Mouse (Mus musculus): Measurements from ENCODE around the gene Prr5. TPM values are rescaled to one million over a fixed set of nuclear protein-coding genes. Genes with fewer than 3 reads are reported as not detected.

Gene Prr5
- polyA plus RNA-seq (2015; fragmentation: Nextera tagmentation; extraction: Ambion mirVana), result 18.3 and 19.6 TPM in 2 replicates

DNA sequence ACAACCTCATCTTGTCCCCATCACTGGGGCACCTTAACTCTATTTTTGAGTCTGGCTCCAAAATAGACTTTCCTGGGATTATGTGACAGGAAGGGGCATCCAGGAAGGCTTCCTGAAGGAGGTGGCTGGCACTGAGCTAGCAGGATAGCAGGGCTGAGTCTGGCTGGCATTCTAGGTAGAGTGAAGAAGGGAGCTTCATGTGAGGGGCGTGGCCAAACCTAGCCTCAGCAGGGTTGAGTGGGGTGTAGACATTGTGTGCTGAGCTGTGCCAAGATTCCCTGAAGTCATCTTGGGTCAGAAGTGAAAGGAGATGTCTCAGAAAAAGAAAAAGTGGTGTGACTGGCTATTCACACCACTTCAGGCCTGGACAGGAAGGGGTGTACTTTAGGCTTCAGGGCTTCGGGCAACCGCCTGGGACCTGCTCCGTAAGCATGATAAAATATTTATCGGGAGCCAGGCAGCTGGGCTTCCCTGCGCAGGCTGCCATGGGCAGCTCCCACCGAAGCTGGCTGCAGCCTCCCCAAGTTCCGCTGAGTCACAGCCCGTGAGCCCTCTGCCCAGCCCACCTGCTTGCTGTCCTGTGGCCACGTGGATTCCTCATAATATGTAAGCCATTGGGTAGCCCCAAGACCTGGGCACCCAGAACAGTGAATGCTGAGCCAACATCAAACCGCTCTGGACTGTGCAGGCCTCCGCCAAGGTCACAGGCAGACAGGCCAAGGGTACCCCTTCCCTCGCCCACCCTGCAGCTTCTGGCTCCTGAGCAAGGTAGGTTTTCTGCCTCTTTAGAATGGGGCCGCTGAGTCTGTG is at the start of gene Prr5:
Gene Prr5, plus strand, starts transcription at position 683 of the 810 bp plus-strand sequence.
- peaks cover 32% of the 10 kb centered on the region for H3K4me1 ChIP-seq (replicated peaks)
- ATAC-seq (ENCODE audit: low FRiP score), result no peak
- whole genome bisulfite sequencing, result 68% methylated on average over 14 of the region's 14 CpGs

DNA sequence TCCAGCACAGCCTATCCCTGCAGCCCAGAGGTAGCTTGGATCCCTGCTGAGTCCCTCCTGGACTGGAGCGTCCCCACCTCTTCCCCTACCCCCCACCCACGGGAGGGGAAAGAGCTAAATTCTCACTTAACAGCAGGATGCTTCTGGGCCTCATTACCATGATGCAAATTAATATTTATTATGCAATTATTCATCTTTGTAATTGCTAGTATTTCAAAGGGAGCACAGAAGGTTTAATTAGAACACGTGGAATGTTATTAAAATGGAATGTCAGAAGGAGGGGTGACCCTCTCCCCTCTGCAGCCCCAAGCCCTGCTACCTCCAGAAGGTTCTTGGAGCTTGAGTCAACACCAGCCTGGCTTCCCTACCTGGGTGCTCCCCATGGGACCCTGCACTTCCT is 49.4 kb upstream of the Prr5 start:
- Histone ChIP-seq H3K4me2 (no peak overlapping the region), H3K4me3 (no peak overlapping the region), H3K9ac (no peak overlapping the region), H3K36me3 (no peaks in the 10 kb centered on the region), H3K4me1 (replicated peaks) (peaks cover 57% of the 10 kb centered on the region), H3K27me3 (peaks cover 20% of the 10 kb centered on the region), H3K9me3 (no peaks in the 10 kb centered on the region), H3K27ac (peak overlapping the region; percentile 67)
- WGBS, result 29% methylated on average over 3 of the region's 3 CpGs
- no peak for ATAC-seq (ENCODE audit: low FRiP score)

More for the DNA sequence above, at the start of gene Prr5:
- H3K9ac ChIP-seq, result no peak within 1 kb of the TSS
- H3K4me3 ChIP-seq, result no peak within 1 kb of the TSS
- H3K9me3 ChIP-seq, result no peaks in the 10 kb centered on the region
- no peak within 1 kb of the TSS for H3K4me2 ChIP-seq
- H3K27ac ChIP-seq, result no peak within 1 kb of the TSS
- peaks cover under 1% of the 10 kb centered on the region; the same call in 1 of the 2 replicates for H3K27me3 ChIP-seq
- H3K36me3 ChIP-seq, result no peaks in the 10 kb centered on the region

DNA sequence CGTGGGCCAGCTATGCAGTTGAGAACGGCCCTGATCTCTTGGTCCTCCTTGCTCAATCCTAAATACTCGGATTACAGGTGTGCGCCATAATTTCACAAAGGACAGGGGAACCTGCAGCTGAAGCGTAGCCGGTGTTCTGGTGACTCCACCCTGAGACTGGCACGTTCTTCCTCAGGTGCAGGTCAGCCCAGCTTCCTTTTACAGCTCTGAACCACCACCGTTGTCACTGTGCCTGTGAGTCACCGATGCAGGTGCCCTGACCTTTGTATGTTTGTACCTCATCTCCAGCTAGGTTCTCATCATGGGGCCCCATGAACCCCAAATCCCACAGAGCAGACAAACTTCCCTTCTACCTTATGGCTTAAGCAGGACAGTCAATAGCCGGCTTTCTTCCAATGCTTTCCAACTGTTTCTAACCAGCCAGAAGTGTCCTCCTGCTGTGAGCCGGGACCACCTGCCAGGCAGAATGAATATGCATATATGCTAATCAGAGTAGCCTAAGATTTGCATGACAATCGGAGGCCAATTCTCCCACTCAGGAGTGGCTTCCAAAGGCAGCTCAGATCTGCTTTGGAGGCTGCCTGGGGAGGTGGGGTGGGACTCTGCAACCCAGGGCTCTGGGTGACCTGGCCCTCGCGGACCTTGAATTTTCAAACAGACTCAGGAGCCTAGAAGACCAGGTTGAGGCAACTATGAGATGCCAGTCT is 47.5 kb upstream of the Prr5 start:
- Histone ChIP-seq H3K4me3 (no peak overlapping the region), H3K36me3 (no peaks in the 10 kb centered on the region), H3K27ac (peak overlapping the region; percentile 61), H3K27me3 (0 out of 2 replicates have a peak, but pooled peaks cover 5% of the 10 kb centered on the region), H3K9me3 (no peaks in the 10 kb centered on the region), H3K4me1 (replicated peaks) (peaks cover 67% of the 10 kb centered on the region), H3K9ac (no peak overlapping the region), H3K4me2 (0 out of 2 replicates have a peak overlapping the region, but pooled peaks have one; percentile 4)
- 26% methylated on average over 14 of the region's 14 CpGs for WGBS
- ATAC-seq (ENCODE audit: low FRiP score), result peak; percentile 22; the same call in 1 of the 2 replicates

DNA sequence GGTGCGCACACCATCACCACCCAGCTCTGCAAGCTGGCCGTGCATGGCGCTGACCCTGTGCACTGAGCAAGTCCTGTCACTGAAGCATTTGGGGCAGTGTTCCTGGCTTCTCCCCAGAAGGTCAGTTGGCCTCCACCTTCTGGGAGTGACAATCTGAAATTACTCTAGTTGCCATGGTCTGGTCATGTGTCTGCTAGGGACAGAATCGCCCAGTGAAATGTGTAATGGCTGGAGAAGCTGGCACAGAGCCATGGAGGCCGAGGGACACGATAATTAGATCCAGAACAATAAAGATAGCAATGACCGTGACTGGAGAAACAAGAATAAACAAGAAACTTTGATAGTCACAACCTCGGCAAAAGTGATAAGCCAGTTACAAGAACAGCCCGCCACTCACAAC is 44.5 kb upstream of the Prr5 start:
- Histone ChIP-seq H3K9me3 (no peaks in the 10 kb centered on the region), H3K27me3 (0 out of 2 replicates have a peak, but pooled peaks cover 4% of the 10 kb centered on the region), H3K36me3 (no peaks in the 10 kb centered on the region), H3K4me3 (no peak overlapping the region), H3K9ac (no peak overlapping the region), H3K27ac (no peak overlapping the region), H3K4me1 (replicated peaks) (peaks cover 69% of the 10 kb centered on the region), H3K4me2 (no peak overlapping the region)
- ATAC-seq (ENCODE audit: low FRiP score), result no peak
- 51% methylated on average over 9 of the region's 9 CpGs for WGBS

DNA sequence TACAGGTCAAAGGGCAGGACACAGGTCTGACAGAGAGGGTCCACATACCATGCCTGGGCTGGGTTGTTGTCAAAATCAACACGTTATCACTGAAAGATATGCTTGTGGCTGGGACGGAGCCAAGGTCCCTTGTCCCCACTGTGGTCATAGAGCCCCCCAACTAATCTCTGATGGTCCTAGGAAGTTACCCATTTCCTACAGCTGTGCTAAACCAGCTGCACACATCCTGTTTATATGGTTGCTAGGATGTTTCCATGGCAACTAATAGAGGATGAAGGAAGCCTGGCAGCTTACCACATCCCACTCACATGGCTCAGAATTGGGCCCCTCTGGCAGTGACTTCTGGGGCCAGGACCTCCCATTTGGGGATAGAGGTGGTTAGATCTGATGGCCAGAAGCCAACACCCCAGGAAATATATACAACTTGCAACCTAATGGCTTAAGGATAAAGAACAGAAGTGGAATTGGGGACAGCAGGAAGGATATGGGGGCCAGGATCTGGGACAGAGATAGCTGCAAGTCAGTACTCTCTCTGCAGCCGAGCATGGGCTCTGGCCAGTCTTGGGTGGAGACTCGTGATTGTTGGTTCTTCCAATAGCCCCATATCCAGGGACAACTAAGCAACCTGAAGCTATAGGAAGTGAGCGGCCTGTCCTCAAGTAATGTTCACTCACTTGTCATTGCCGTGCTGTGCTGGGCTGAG is 43.6 kb upstream of the Prr5 start:
- Histone ChIP-seq H3K27ac (peak overlapping the region; percentile 18; the same call in 1 of the 2 replicates), H3K9me3 (no peaks in the 10 kb centered on the region), H3K4me3 (no peak overlapping the region), H3K4me1 (replicated peaks) (peaks cover 60% of the 10 kb centered on the region), H3K27me3 (0 out of 2 replicates have a peak, but pooled peaks cover 7% of the 10 kb centered on the region), H3K36me3 (no peaks in the 10 kb centered on the region), H3K4me2 (no peak overlapping the region), H3K9ac (no peak overlapping the region)
- peak; percentile 33 for ATAC-seq (ENCODE audit: low FRiP score)
- WGBS, result 71% methylated on average over 6 of the region's 6 CpGs

DNA sequence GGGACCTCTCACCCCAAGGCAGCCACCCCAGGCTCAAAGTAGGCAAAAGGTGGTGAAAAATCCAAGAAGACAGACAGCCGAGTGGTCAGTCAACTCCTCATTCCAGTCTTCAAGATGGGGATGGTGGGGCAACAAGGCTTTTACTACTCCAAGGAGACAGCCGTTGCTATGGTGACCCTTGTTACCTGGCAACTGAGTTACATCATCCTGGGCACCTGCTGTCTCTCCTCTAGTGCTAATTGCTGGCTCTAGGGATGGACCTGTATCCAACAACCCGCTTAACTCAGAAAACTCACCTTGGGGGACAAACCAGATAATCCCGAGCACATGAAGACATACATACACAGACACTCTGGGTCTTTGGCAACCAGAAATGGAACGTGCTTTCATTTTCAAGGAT is 42.1 kb upstream of the Prr5 start:
- 62% methylated on average over 5 of the region's 5 CpGs for WGBS
- no peak overlapping the region for H3K4me3 ChIP-seq
- H3K27ac ChIP-seq, result no peak overlapping the region
- H3K9ac ChIP-seq, result no peak overlapping the region
- peaks cover 47% of the 10 kb centered on the region for H3K4me1 ChIP-seq (replicated peaks)
- H3K27me3 ChIP-seq, result 0 out of 2 replicates have a peak, but pooled peaks cover 11% of the 10 kb centered on the region
- no peaks in the 10 kb centered on the region for H3K36me3 ChIP-seq
- H3K4me2 ChIP-seq, result no peak overlapping the region; the same call in 1 of the 2 replicates
- no peak for ATAC-seq (ENCODE audit: low FRiP score)
- no peaks in the 10 kb centered on the region for H3K9me3 ChIP-seq

DNA sequence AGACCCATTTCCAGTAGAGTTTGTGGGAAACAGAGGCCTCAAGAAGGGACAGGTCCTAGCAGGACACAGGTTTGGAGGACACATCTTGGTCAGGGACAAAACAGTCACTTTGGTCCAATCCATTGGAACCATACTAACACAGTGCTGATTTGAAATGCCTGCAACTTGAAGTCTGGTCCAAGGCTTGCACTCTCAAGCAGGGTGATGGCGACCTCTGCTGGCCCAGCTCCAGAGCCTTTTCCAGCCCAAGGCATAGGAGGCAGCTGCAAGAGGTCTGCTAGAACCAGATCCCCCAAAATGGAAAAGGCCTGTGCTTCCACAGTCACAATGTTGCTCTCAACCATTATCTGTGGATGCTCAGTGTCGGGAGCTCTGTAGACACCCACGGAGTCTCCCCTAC is 39.7 kb upstream of the Prr5 start:
- ATAC-seq (ENCODE audit: low FRiP score), result peak; percentile 38; the same call in 1 of the 2 replicates
- Histone ChIP-seq H3K36me3 (no peaks in the 10 kb centered on the region), H3K9ac (peak overlapping the region; percentile 46; the same call in 1 of the 2 replicates), H3K4me1 (replicated peaks) (peaks cover 33% of the 10 kb centered on the region), H3K27ac (no peak overlapping the region), H3K4me2 (no peak overlapping the region), H3K4me3 (no peak overlapping the region), H3K9me3 (no peaks in the 10 kb centered on the region), H3K27me3 (0 out of 2 replicates have a peak, but pooled peaks cover 14% of the 10 kb centered on the region)
- 23% methylated on average over 3 of the region's 3 CpGs for WGBS

DNA sequence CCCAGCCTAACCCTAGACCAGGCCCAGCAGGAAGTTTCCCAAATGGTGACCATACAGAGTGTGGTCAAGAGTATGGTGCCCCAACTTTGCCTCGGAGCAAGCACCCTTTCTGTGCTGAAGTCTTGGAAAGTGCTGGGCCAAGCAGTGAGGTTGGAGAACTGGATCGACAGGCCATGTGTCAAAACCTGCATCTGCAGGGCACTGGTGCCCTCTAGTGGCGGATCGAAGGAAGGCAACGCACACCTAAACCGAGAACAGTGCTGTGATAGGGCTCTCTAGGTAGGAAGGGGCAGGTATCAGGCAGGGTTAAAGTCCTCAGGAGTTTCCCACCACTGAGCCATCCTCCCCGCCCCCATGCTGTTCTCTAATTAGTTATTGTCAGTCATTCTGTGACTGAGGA is 37.9 kb upstream of the Prr5 start:
- no peak overlapping the region for H3K9ac ChIP-seq
- no peak overlapping the region for H3K4me2 ChIP-seq
- H3K9me3 ChIP-seq, result no peaks in the 10 kb centered on the region
- H3K4me1 ChIP-seq (replicated peaks), result peaks cover 15% of the 10 kb centered on the region
- ATAC-seq (ENCODE audit: low FRiP score), result peak; percentile 70
- H3K27ac ChIP-seq, result no peak overlapping the region
- 0 out of 2 replicates have a peak, but pooled peaks cover 14% of the 10 kb centered on the region for H3K27me3 ChIP-seq
- no peak overlapping the region for H3K4me3 ChIP-seq
- 0% methylated on average over 7 of the region's 7 CpGs for WGBS
- no peaks in the 10 kb centered on the region for H3K36me3 ChIP-seq

DNA sequence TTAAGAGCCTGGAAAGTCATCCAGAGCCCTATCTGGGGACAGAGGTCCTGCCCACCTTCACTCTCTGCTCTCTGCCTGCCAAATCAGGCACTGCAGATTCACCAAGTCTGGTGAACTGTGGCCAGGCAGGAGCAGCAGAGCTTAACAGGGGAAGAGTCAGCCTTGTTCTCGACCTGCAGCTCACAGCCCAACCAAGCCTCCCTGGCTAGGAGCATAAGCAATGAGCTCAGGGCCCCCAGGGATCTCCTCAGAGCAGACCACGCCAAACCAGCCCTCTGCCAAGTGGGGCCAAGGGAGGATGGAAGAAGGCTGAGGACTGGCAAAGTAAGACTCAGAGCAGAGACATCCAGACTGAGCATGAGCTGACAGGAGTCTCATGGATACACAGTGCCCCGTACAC is 35.1 kb upstream of the Prr5 start:
- Histone ChIP-seq H3K9ac (peak overlapping the region; percentile 51; the same call in 1 of the 2 replicates), H3K27ac (no peak overlapping the region), H3K27me3 (0 out of 2 replicates have a peak, but pooled peaks cover 11% of the 10 kb centered on the region)

DNA sequence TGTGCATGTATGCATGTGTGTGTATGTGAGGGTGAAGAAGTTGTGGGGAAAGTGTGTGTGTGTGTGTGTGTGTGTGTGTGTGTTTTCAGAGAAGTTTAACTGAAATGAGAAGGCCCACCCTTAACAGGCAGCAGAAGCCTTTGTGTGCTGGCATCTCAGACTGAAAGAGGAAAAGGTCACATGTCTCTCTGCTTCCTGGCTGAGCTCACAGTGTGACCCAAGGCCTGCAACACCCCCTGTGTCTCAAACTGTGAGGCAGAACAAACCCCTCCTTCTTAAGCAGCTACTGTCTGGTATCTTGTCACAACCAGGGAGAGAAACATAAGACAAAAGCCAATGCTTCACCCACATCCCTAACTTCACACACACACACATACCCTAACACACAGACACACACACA is 31.0 kb upstream of the Prr5 start:
- H3K9me3 ChIP-seq, result no peaks in the 10 kb centered on the region
- ATAC-seq (ENCODE audit: low FRiP score), result no peak

More for the DNA sequence above, 35.1 kb upstream of the Prr5 start:
- no peak for ATAC-seq (ENCODE audit: low FRiP score)
- WGBS, result 42% methylated on average over 3 of the region's 3 CpGs
- no peak overlapping the region for H3K4me2 ChIP-seq
- no peak overlapping the region for H3K4me3 ChIP-seq
- H3K9me3 ChIP-seq, result no peaks in the 10 kb centered on the region
- H3K4me1 ChIP-seq (replicated peaks), result no peaks in the 10 kb centered on the region; the same call in 1 of the 2 replicates
- no peaks in the 10 kb centered on the region for H3K36me3 ChIP-seq

DNA sequence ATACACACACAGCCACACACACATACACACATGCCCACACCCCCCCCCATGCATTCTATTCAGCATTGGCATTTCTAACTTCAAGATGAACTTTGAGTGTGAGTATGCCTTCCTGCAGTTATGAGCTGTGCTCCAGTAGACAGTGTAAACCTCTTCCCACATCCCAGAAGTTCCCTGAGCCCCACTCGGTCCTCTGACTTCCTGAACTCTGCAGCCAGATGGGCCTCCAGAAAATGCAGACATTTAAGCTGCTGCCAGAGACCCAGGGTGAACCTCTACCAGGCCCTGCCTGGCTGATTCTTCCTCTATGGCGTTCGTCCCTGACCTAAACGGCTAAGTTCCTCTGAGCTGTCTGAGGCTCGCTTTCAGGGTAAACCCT is 30.4 kb upstream of the Prr5 start:
- Histone ChIP-seq H3K36me3 (no peaks in the 10 kb centered on the region), H3K9me3 (no peaks in the 10 kb centered on the region), H3K27ac (no peak overlapping the region), H3K27me3 (no peaks in the 10 kb centered on the region), H3K4me2 (no peak overlapping the region), H3K9ac (no peak overlapping the region), H3K4me3 (no peak overlapping the region), H3K4me1 (replicated peaks) (peaks cover 5% of the 10 kb centered on the region)
- 74% methylated on average over 5 of the region's 5 CpGs for WGBS
- no peak for ATAC-seq (ENCODE audit: low FRiP score)

More for the DNA sequence above, 31.0 kb upstream of the Prr5 start:
- no peaks in the 10 kb centered on the region for H3K27me3 ChIP-seq
- no peak overlapping the region for H3K27ac ChIP-seq
- H3K4me3 ChIP-seq, result no peak overlapping the region
- no peaks in the 10 kb centered on the region for H3K36me3 ChIP-seq
- peaks cover 5% of the 10 kb centered on the region for H3K4me1 ChIP-seq (replicated peaks)
- H3K9ac ChIP-seq, result no peak overlapping the region
- no peak overlapping the region for H3K4me2 ChIP-seq
